Mouse (Mus musculus) stomach, postnatal 0 days (tissue): ENCODE measurements around the gene Zfp362. TPM values are rescaled to one million over a fixed set of nuclear protein-coding genes. Genes with fewer than 3 reads are reported as not detected.

ENCODE experiments used
- ATAC-seq: fragments of 200-750 bp; cut with Nextera tagmentation; 2 replicates; pipeline ENCODE4 v1.8.0; 2017; ENCODE audit not compliant: low FRiP score, low TSS enrichment
- DNase-seq: peaks from one replicate; pipeline ENCODE4 v3.0.0-alpha.2; 2016; ENCODE audit warnings: low spot score
- H3K27ac ChIP-seq: fragments of 300-500 bp; sonication (generic); replicated peaks from 2 replicates; pipeline ENCODE4 v1.5.1; 2014; ENCODE audit warnings: mild to moderate bottlenecking, control low read depth
- H3K27me3 ChIP-seq: fragments of 300-500 bp; sonication (generic); 2 replicates; pipeline ENCODE4 v1.6.1; 2014; ENCODE audit warnings: low read length; ENCODE audit not compliant: control insufficient read depth, insufficient read depth
- H3K36me3 ChIP-seq: fragments of 300-500 bp; sonication (generic); 2 replicates; pipeline ENCODE4 v1.6.1; 2014; ENCODE audit warnings: low read length, mixed read lengths; ENCODE audit not compliant: control insufficient read depth, insufficient read depth
- H3K4me1 ChIP-seq: fragments of 300-500 bp; sonication (generic); replicated peaks from 2 replicates; pipeline ENCODE4 v1.6.1; 2014; ENCODE audit warnings: antibody characterized with exemption; ENCODE audit not compliant: control insufficient read depth, insufficient read depth
- H3K4me2 ChIP-seq: fragments of 300-500 bp; sonication (generic); replicated peaks from 2 replicates; pipeline ENCODE4 v1.6.1; 2014; ENCODE audit warnings: low read depth, mild to moderate bottlenecking, control low read depth, moderate library complexity
- H3K4me3 ChIP-seq: fragments of 300-500 bp; sonication (generic); 2 replicates; pipeline ENCODE4 v1.5.1; 2014; ENCODE audit warnings: low read depth, low read length, control low read depth
- H3K9ac ChIP-seq: fragments of 300-500 bp; sonication (generic); 2 replicates; pipeline ENCODE4 v1.6.1; 2014; ENCODE audit warnings: mild to moderate bottlenecking, low read length, control low read depth, mixed read lengths
- H3K9me3 ChIP-seq: fragments of 300-500 bp; sonication (generic); 2 replicates; pipeline ENCODE4 v1.6.1; 2016; ENCODE audit warnings: low read length; ENCODE audit not compliant: control insufficient read depth
- CTCF ChIP-seq: IDR thresholded peaks from 2 replicates; pipeline ENCODE4 v1.5.1; 2016; ENCODE audit warnings: antibody characterized with exemption, low read depth, mild to moderate bottlenecking, moderate library complexity
- EP300 ChIP-seq: optimal IDR thresholded peaks from 2 replicates; pipeline ENCODE3; 2016; ENCODE audit warnings: antibody characterized with exemption
- whole genome bisulfite sequencing: fragments of 180-500 bp; shearing (Covaris S2); extraction: QIAGEN DNeasy Blood & Tissue Kit; methylation state at CpG from one replicate; pipeline ENCODE4 v1.1.7; 2014; 5-methylcytosine and 5-hydroxymethylcytosine counted together
- polyA plus RNA-seq: library from polyadenylated mRNA; unstranded; fragments of >200 nt; fragmentation: Nextera tagmentation; extraction: Ambion mirVana; gene quantifications from 2 replicates; pipeline ENCODE4 v1.2.1, GENCODE M21; 2015

Zfp362 gene
- polyA plus RNA-seq, 1 experiment from 2014 or later: 11.3 TPM

GRCm38 (mm10) chr4:128776568-128777289 lies 29.1 kb downstream of the Zfp362 start:
- H3K9ac ChIP-seq: no peak overlapping the region
- H3K27ac ChIP-seq: peak overlapping the region; percentile 49; the same call in 1 of the 2 replicates
- H3K4me2 ChIP-seq: no peak overlapping the region
- DNase-seq (peak; percentile 80), ATAC-seq (peak; percentile 79)
- 40% methylated on average over 20 of the region's 20 CpGs for WGBS
- no peaks in the 10 kb centered on the region for H3K9me3 ChIP-seq
- peaks cover 19% of the 10 kb centered on the region for H3K36me3 ChIP-seq
- no peaks in the 10 kb centered on the region for H3K27me3 ChIP-seq
- no peaks in the 10 kb centered on the region for H3K4me1 ChIP-seq
- TF ChIP-seq EP300 (no peak), CTCF (peak; percentile 99)
- H3K4me3 ChIP-seq: no peak overlapping the region

- WGBS: 87% methylated on average over 9 of the region's 9 CpGs
- no peak overlapping the region for H3K9ac ChIP-seq
- TF ChIP-seq CTCF: peak; percentile 78
- TF ChIP-seq EP300: no peak
- H3K27me3 ChIP-seq: no peaks in the 10 kb centered on the region
- H3K4me2 ChIP-seq: no peak overlapping the region
- ATAC-seq: peak; percentile 44; the same call in 1 of the 2 replicates
- no peaks in the 10 kb centered on the region for H3K9me3 ChIP-seq
- H3K4me3 ChIP-seq: no peak overlapping the region
- H3K36me3 ChIP-seq: peaks cover 19% of the 10 kb centered on the region
- peak; percentile 43 for DNase-seq
- H3K27ac ChIP-seq: no peak overlapping the region
- H3K4me1 ChIP-seq: no peaks in the 10 kb centered on the region
These were observed 31.4 kb downstream of the Zfp362 start for GRCm38 (mm10) chr4:128774467-128774866.

GRCm38 (mm10) chr4:128773820-128774219 lies 32.0 kb downstream of the Zfp362 start:
- TF ChIP-seq CTCF: no peak
- no peak for TF ChIP-seq EP300
- no peak for ATAC-seq
- no peak overlapping the region for H3K4me3 ChIP-seq
- H3K27me3 ChIP-seq: no peaks in the 10 kb centered on the region
- no peak for DNase-seq
- H3K4me1 ChIP-seq: no peaks in the 10 kb centered on the region
- H3K9me3 ChIP-seq: no peaks in the 10 kb centered on the region
- no peak overlapping the region for H3K4me2 ChIP-seq
- WGBS: 86% methylated on average over 11 of the region's 11 CpGs
- H3K9ac ChIP-seq: no peak overlapping the region
- no peak overlapping the region for H3K27ac ChIP-seq
- peaks cover 19% of the 10 kb centered on the region for H3K36me3 ChIP-seq

GRCm38 (mm10) chr4:128770698-128771097 lies 35.1 kb downstream of the Zfp362 start:
- 81% methylated on average over 5 of the region's 5 CpGs for WGBS
- no peak overlapping the region for H3K9ac ChIP-seq
- ATAC-seq (peak; percentile 8; the same call in 1 of the 2 replicates), DNase-seq (no peak)
- no peak overlapping the region for H3K4me3 ChIP-seq
- H3K4me1 ChIP-seq: no peaks in the 10 kb centered on the region
- no peaks in the 10 kb centered on the region for H3K27me3 ChIP-seq
- no peak for TF ChIP-seq EP300
- TF ChIP-seq CTCF: no peak
- peaks cover 12% of the 10 kb centered on the region for H3K36me3 ChIP-seq
- H3K4me2 ChIP-seq: no peak overlapping the region
- no peaks in the 10 kb centered on the region for H3K9me3 ChIP-seq
- H3K27ac ChIP-seq: no peak overlapping the region

GRCm38 (mm10) chr4:128769569-128770355 lies 36.1 kb downstream of the Zfp362 start:
- DNase-seq (no peak), ATAC-seq (peak; percentile 74)
- WGBS: 52% methylated on average over 13 of the region's 13 CpGs
- H3K27me3 ChIP-seq: no peaks in the 10 kb centered on the region
- no peak overlapping the region for H3K4me3 ChIP-seq
- H3K36me3 ChIP-seq: peaks cover 12% of the 10 kb centered on the region
- H3K4me2 ChIP-seq: no peak overlapping the region
- H3K4me1 ChIP-seq: no peaks in the 10 kb centered on the region
- no peak overlapping the region for H3K9ac ChIP-seq
- no peaks in the 10 kb centered on the region for H3K9me3 ChIP-seq
- TF ChIP-seq EP300 (no peak), CTCF (no peak)
- no peak overlapping the region for H3K27ac ChIP-seq

GRCm38 (mm10) chr4:128768120-128768519 lies 37.7 kb downstream of the Zfp362 start:
- H3K4me3 ChIP-seq: no peak overlapping the region
- no peaks in the 10 kb centered on the region for H3K4me1 ChIP-seq
- no peak for DNase-seq
- 67% methylated on average over 13 of the region's 13 CpGs for WGBS
- no peaks in the 10 kb centered on the region for H3K27me3 ChIP-seq
- no peak for TF ChIP-seq EP300
- TF ChIP-seq CTCF: no peak
- no peak overlapping the region for H3K4me2 ChIP-seq
- H3K9me3 ChIP-seq: no peaks in the 10 kb centered on the region
- ATAC-seq: no peak
- H3K9ac ChIP-seq: no peak overlapping the region
- H3K27ac ChIP-seq: no peak overlapping the region
- no peaks in the 10 kb centered on the region for H3K36me3 ChIP-seq
